Mouse (Mus musculus) liver, postnatal 0 days (tissue): ENCODE data around the gene Galnt12. TPM values are rescaled to one million over a fixed set of nuclear protein-coding genes. Genes with fewer than 3 reads are reported as not detected.

Experiments
- ATAC-seq: fragments of 200-750 bp; cut with Nextera tagmentation; 2 replicates; pipeline ENCODE4 v1.8.0; 2017; ENCODE audit warnings: mild to moderate bottlenecking, moderate library complexity
- DNase-seq: peaks from one replicate; pipeline ENCODE4 v3.0.0-alpha.2; 2016
- H3K27ac ChIP-seq: fragments of 300-500 bp; sonication (generic); 2 replicates; pipeline ENCODE4 v1.5.1; 2014; ENCODE audit warnings: antibody characterized with exemption, moderate library complexity, mild to moderate bottlenecking, low read depth
- H3K27me3 ChIP-seq: fragments of 300-500 bp; sonication (generic); 2 replicates; pipeline ENCODE4 v1.6.1; 2014; ENCODE audit warnings: low read length, control low read depth, mixed read lengths; ENCODE audit not compliant: insufficient read depth
- H3K36me3 ChIP-seq: fragments of 300-500 bp; sonication (generic); replicated peaks from 2 replicates; pipeline ENCODE4 v1.6.1; 2014; ENCODE audit warnings: mild to moderate bottlenecking, control low read depth, low read length, moderate library complexity, mixed read lengths; ENCODE audit not compliant: insufficient read depth
- H3K4me1 ChIP-seq: fragments of 300-500 bp; sonication (generic); 2 replicates; pipeline ENCODE4 v1.6.1; 2014; ENCODE audit warnings: antibody characterized with exemption, mild to moderate bottlenecking, control low read depth; ENCODE audit not compliant: insufficient read depth
- H3K4me2 ChIP-seq: fragments of 300-500 bp; sonication (generic); 2 replicates; pipeline ENCODE4 v1.6.1; 2014; ENCODE audit warnings: low read depth, mild to moderate bottlenecking, low read length, moderate library complexity, mixed read lengths
- H3K4me3 ChIP-seq: fragments of 300-500 bp; sonication (generic); 2 replicates; pipeline ENCODE4 v1.5.1; 2014; ENCODE audit warnings: low read depth, low read length
- H3K9ac ChIP-seq: fragments of 300-500 bp; sonication (generic); replicated peaks from 2 replicates; pipeline ENCODE4 v1.6.1; 2014; ENCODE audit warnings: mild to moderate bottlenecking, moderate library complexity
- H3K9me3 ChIP-seq: fragments of 300-500 bp; sonication (generic); 2 replicates; pipeline ENCODE4 v1.6.1; 2016; ENCODE audit warnings: mild to moderate bottlenecking, control low read depth, low read length, mixed read lengths
- CTCF ChIP-seq: sonication (generic); IDR thresholded peaks from 2 replicates; pipeline ENCODE4 v1.5.1; 2016; ENCODE audit warnings: antibody characterized with exemption, low read depth
- EP300 ChIP-seq: IDR thresholded peaks from 2 replicates; pipeline ENCODE4 v1.6.1; 2016; ENCODE audit warnings: antibody characterized with exemption, low read depth, mild to moderate bottlenecking
- WGBS: fragments of 180-500 bp; shearing (Covaris S2); extraction: QIAGEN DNeasy Blood & Tissue Kit; methylation state at CpG from one replicate; pipeline ENCODE4 v1.1.7; 2014; ENCODE audit not compliant: insufficient replicate concordance; 5-methylcytosine and 5-hydroxymethylcytosine counted together
- polyA plus RNA-seq: library from polyadenylated mRNA; unstranded; fragments of >200 nt; fragmentation: Nextera tagmentation; extraction: Ambion mirVana; gene quantifications from 2 replicates; pipeline ENCODE4 v1.2.1, GENCODE M21; 2015

The Galnt12 gene
- polyA plus RNA-seq, 1 experiment from 2014 or later = 0.69 TPM

DNA sequence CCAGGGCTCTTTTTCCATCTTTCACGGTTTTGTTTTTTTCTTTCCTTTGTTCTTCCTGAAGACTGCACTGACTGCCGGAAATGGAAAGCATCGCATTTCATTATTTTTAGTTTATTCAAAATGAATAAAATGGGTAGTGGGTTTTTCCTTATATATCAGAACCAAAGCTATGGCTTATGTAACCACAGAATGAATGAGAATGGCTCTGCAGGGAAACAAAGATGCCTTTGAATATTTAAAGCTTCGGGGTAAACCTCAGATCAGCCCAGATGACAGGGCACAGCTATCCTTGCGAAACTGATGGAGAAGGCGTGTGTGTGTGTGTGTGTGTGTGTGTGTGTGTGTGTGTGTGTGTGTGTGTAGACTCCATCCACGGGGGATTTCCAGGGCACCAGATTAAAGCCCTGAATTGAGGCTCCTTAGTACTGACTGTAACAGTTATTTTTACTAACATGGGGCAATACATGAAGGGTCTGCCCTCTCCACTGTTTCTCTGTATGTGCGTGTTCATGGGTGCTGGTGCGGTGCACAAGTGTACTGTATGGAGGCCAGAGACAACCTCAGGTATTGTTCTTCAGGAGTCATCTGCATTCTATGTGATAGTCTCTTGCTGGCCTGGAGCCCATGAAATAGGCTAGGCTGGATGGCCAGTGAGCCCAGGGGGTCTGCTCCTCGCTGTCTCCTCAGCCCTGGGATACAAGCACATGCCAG is 49.9 kb downstream of the Galnt12 start:
- no peaks in the 10 kb centered on the region for H3K9me3 ChIP-seq
- no peak overlapping the region for H3K4me3 ChIP-seq
- no peak overlapping the region for H3K9ac ChIP-seq
- no peak for ATAC-seq
- no peak overlapping the region for H3K27ac ChIP-seq
- no peak for DNase-seq
- WGBS = 74% methylated on average over 10 of the region's 10 CpGs
- no peaks in the 10 kb centered on the region for H3K4me1 ChIP-seq
- no peak overlapping the region for H3K4me2 ChIP-seq
- TF ChIP-seq CTCF (no peak), EP300 (no peak)
- H3K36me3 ChIP-seq = no peaks in the 10 kb centered on the region
- no peaks in the 10 kb centered on the region for H3K27me3 ChIP-seq

DNA sequence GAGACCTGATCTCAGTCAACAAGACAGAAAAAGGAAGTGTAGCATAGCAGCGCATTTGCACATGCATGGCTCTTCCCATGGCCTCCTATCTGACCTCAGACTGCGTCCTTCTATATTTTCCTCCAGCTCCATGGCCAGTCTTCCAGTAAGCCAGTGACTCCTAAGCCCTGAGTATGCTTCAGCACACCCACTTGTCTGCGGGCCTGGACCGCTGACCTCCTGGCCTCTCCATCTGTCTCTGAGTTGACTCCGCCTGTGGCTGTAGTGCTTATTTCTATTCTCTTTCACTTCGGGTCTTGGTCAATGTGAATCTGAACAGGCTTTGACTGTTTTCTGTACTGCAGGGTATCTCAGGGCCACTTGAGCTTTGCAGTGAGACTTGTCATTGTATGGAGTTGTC is 52.1 kb downstream of the Galnt12 start:
- Histone ChIP-seq H3K27me3 (no peaks in the 10 kb centered on the region), H3K9ac (no peak overlapping the region), H3K4me3 (no peak overlapping the region), H3K4me2 (no peak overlapping the region), H3K27ac (no peak overlapping the region), H3K9me3 (no peaks in the 10 kb centered on the region), H3K36me3 (no peaks in the 10 kb centered on the region), H3K4me1 (no peaks in the 10 kb centered on the region)
- no peak for DNase-seq
- no peak for ATAC-seq
- WGBS = 81% methylated on average over 6 of the region's 6 CpGs
- no peak for TF ChIP-seq EP300
- TF ChIP-seq CTCF = no peak

- no peaks in the 10 kb centered on the region for H3K4me1 ChIP-seq
- 79% methylated on average over 6 of the region's 6 CpGs for WGBS
- H3K4me2 ChIP-seq = no peak overlapping the region
- DNase-seq = no peak
- H3K9ac ChIP-seq = no peak overlapping the region
- no peaks in the 10 kb centered on the region for H3K27me3 ChIP-seq
- H3K36me3 ChIP-seq = no peaks in the 10 kb centered on the region
- no peak for ATAC-seq
- H3K27ac ChIP-seq = no peak overlapping the region
- H3K4me3 ChIP-seq = no peak overlapping the region
- no peaks in the 10 kb centered on the region for H3K9me3 ChIP-seq
- TF ChIP-seq CTCF (no peak), EP300 (no peak)
These were observed 53.6 kb downstream of the Galnt12 start for GRCm38 (mm10) chr4:47145341-47145740.

DNA sequence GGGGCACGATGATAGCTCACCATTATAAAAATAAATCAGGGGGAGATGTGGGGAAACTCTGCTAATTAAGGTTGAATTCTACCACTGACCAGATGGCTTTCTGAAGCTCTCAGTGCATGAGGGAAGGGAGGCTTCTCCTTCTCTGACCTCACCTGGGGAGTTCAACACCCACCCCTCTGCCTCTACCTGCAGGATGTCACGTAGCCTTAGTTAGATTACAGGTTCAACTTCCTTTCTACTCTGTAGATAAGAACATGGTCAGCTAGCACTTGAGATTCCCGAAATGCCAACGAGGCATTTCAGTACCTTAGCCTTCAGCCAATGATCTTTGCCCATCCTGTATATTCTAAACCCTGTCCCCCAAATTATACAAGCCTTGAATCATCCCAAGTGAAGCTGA is 54.9 kb downstream of the Galnt12 start:
- 69% methylated on average over 4 of the region's 4 CpGs for WGBS
- ATAC-seq (no peak), DNase-seq (no peak)
- Histone ChIP-seq H3K4me1 (no peaks in the 10 kb centered on the region), H3K9ac (no peak overlapping the region), H3K27ac (no peak overlapping the region), H3K36me3 (no peaks in the 10 kb centered on the region), H3K4me3 (no peak overlapping the region), H3K9me3 (no peaks in the 10 kb centered on the region), H3K4me2 (no peak overlapping the region), H3K27me3 (no peaks in the 10 kb centered on the region)
- no peak for TF ChIP-seq EP300
- no peak for TF ChIP-seq CTCF

GRCm38 (mm10) chr4:47149963-47150362 is 58.3 kb downstream of the Galnt12 start:
- WGBS = 22% methylated on average over 3 of the region's 3 CpGs
- no peaks in the 10 kb centered on the region for H3K4me1 ChIP-seq
- no peaks in the 10 kb centered on the region for H3K9me3 ChIP-seq
- H3K27ac ChIP-seq = no peak overlapping the region
- no peak overlapping the region for H3K4me3 ChIP-seq
- no peaks in the 10 kb centered on the region for H3K36me3 ChIP-seq
- no peak overlapping the region for H3K4me2 ChIP-seq
- no peaks in the 10 kb centered on the region for H3K27me3 ChIP-seq
- DNase-seq = no peak
- TF ChIP-seq EP300 (no peak), CTCF (no peak)
- no peak for ATAC-seq
- no peak overlapping the region for H3K9ac ChIP-seq

DNA sequence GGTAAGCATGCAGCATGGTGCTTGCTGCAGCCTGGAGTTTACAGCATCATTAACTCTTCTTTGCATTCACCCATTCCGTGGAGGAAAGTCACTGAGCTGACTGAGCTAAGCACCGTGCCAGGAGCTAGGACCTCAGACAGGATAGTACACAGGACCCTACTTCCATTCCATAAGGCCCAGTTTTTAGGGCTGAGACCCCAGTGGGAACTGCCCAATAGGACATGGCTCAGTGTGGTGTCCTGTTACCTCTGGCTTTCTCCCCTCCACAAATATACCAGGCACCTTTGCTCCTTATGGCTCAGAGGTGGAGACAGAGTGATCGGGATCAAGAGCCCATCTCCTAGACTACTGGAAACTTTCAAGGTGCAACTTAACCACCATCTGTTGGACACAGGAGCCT is 59.1 kb downstream of the Galnt12 start:
- H3K27ac ChIP-seq = no peak overlapping the region
- no peak overlapping the region for H3K4me3 ChIP-seq
- H3K4me1 ChIP-seq = no peaks in the 10 kb centered on the region
- no peak overlapping the region for H3K4me2 ChIP-seq
- H3K27me3 ChIP-seq = no peaks in the 10 kb centered on the region
- TF ChIP-seq EP300 (no peak), CTCF (no peak)
- no peak for ATAC-seq
- no peak overlapping the region for H3K9ac ChIP-seq
- no peaks in the 10 kb centered on the region for H3K36me3 ChIP-seq
- DNase-seq = no peak
- H3K9me3 ChIP-seq = no peaks in the 10 kb centered on the region
- WGBS = 77% methylated on average over 3 of the region's 3 CpGs
